Mouse (Mus musculus): ENCODE measurements around the gene Cep152. TPM values are rescaled to one million over a fixed set of nuclear protein-coding genes. Genes with fewer than 3 reads are reported as not detected.

Cep152 gene
- polyA plus RNA-seq, 1 experiment from 2014 or later, result 9.4 TPM

DNA sequence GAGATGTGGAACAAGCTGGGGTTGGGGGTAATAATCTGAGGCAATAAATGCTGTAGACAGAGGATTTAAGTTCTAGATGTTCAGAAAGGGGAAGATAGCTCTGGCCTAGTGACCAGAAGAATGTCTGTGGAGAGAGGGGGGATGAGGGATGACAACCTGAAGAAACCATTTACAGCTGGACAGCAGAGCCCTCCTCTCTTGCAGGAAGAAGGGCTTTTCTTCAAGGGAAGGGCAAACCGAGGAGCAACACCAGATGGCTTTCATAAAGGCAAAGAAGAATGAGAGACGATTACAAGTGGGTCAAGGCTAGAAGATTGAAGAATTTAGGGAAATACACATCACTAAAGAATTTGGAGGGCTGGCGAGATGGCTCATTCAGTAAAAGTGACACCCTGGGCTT, 110.5 kb downstream of the Cep152 start:
- no peaks in the 10 kb centered on the region for H3K27me3 ChIP-seq (ENCODE audit: insufficient read depth, low read length)
- H3K4me1 ChIP-seq (ENCODE audit: insufficient read depth), result no peaks in the 10 kb centered on the region
- H3K36me3 ChIP-seq (ENCODE audit: insufficient read depth), result no peaks in the 10 kb centered on the region
- no peak overlapping the region for H3K27ac ChIP-seq (ENCODE audit: low read depth)
- DNase-seq, result no peak
- H3K9ac ChIP-seq, result no peak overlapping the region
- WGBS, result 49% methylated on average over 3 of the region's 3 CpGs
- no peak overlapping the region for H3K4me2 ChIP-seq
- no peaks in the 10 kb centered on the region for H3K9me3 ChIP-seq (ENCODE audit: low read depth, low read length)
- no peak for ATAC-seq (ENCODE audit: insufficient read depth)
- TF ChIP-seq CTCF (IDR thresholded peaks at IDR 0.05; ENCODE audit: low read depth), result no peak
- no peak overlapping the region for H3K4me3 ChIP-seq (ENCODE audit: low read depth, low read length)

Other genes starting within 250 kb of the Cep152 start
- gene Gm9913, start 120.0 kb downstream of the Cep152 start, polyA plus RNA-seq (2014; fragmentation: Nextera tagmentation; extraction: Ambion mirVana), result 0.42 and 0.68 TPM in 2 replicates
- gene Fbn1, start 117.1 kb downstream of the Cep152 start, polyA plus RNA-seq (2014; fragmentation: Nextera tagmentation; extraction: Ambion mirVana), result 52.4 and 53.1 TPM in 2 replicates
- gene Eid1, start 48.0 kb upstream of the Cep152 start, polyA plus RNA-seq (2014; fragmentation: Nextera tagmentation; extraction: Ambion mirVana), result 150 and 164 TPM in 2 replicates
- gene Shc4, start 99.0 kb upstream of the Cep152 start, polyA plus RNA-seq (2014; fragmentation: Nextera tagmentation; extraction: Ambion mirVana), result 1.1 TPM in 2 replicates
- gene Secisbp2l, start 157.8 kb upstream of the Cep152 start, polyA plus RNA-seq (2014; fragmentation: Nextera tagmentation; extraction: Ambion mirVana), result 22.4 and 22.6 TPM in 2 replicates
- 39.3 and 41.3 TPM in 2 replicates for gene Galk2, start 234.0 kb upstream of the Cep152 start, polyA plus RNA-seq (2014; fragmentation: Nextera tagmentation; extraction: Ambion mirVana)
- gene Cops2, start 234.0 kb upstream of the Cep152 start, polyA plus RNA-seq (2014; fragmentation: Nextera tagmentation; extraction: Ambion mirVana), result 85.9 and 89.7 TPM in 2 replicates